Mouse (Mus musculus): ENCODE results near the gene Nap1l5. TPM values are rescaled to one million over a fixed set of nuclear protein-coding genes. Genes with fewer than 3 reads are reported as not detected.
"Not testable (repeated sequence)": the region's sequence is repeated elsewhere in the genome, so short reads cannot be mapped to it uniquely, and the experiment has no call there.

The Nap1l5 gene
- total RNA-seq, 2 experiments from 2014 or later, result 190 to 217 TPM

GRCm38 (mm10) chr6:58913551-58913950 lies 6.7 kb upstream of the Nap1l5 start:
- no peak for DNase-seq (ENCODE audit: extremely low spot score in 1 of 2, low spot score in 2 of 2)
- intact Hi-C loops (cut with DNase I), result no loop called here

- intact Hi-C loops (cut with DNase I), result no loop called here
- DNase-seq (ENCODE audit: extremely low spot score in 1 of 2, low spot score in 2 of 2), result no peak
Observed at GRCm38 (mm10) chr6:58912842-58913241, 6.0 kb upstream of the Nap1l5 start.

DNA sequence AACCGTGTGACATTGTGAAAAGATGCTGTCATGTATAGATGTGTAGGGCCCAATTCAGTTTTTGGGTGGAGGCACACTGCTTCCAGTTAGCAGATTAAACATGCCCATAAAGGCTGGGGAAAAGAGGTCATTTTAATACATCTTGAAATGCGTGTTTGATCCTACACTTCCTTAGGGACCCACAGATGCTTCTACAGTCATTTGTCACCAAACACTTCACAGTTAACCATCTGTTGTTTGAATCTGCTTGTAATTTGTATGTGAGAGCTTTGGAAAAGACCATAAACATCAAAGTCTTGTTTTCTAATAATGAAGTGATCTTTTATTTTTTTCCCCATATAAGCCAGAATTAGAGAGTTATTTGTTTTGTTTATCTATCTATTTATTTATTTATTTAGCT lies 915 bp upstream of the Nap1l5 start:
- intact Hi-C loops (cut with DNase I), result no loop called here

GRCm38 (mm10) chr6:58907336-58907735 lies 460 bp upstream of the Nap1l5 start:
- intact Hi-C loops (cut with DNase I), result no loop called here

More for the DNA sequence above, 915 bp upstream of the Nap1l5 start:
- DNase-seq (ENCODE audit: extremely low spot score in 1 of 2, low spot score in 2 of 2), result no peak

GRCm38 (mm10) chr6:58904551-58904950 lies 2.3 kb downstream of the Nap1l5 start:
- intact Hi-C loops (cut with DNase I), result no loop called here
- no peak for DNase-seq (ENCODE audit: extremely low spot score in 1 of 2, low spot score in 2 of 2)

More at GRCm38 (mm10) chr6:58907336-58907735, 460 bp upstream of the Nap1l5 start:
- no peak for DNase-seq (ENCODE audit: extremely low spot score in 1 of 2, low spot score in 2 of 2)

- intact Hi-C loops (cut with DNase I), result no loop called here
- DNase-seq (ENCODE audit: extremely low spot score in 1 of 2, low spot score in 2 of 2), result peak; percentile 68 to 75
Observed at GRCm38 (mm10) chr6:58903171-58903570, 3.7 kb downstream of the Nap1l5 start.

DNA sequence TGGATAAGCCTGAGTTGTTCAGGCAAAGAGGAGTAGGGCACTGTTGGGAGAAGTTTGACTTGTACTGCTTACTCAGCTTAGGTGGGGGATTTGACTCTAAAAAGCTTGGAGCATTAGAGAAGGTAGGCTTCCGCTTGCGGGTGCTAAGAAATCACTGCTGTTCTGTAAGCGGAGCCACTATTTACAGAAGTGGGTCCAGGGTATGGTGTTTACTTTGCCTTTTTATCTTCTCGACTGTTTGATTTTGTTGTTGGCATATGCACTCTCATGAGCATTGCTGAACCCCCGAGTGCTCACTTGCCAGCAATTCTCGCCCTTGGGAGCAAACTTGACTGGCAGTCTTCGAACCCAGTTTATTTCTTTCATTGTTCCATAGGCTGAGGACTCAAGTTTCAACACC lies 6.3 kb downstream of the Nap1l5 start:
- no peak for DNase-seq (ENCODE audit: extremely low spot score in 1 of 2, low spot score in 2 of 2)
- intact Hi-C loops (cut with DNase I), result no loop called here

DNA sequence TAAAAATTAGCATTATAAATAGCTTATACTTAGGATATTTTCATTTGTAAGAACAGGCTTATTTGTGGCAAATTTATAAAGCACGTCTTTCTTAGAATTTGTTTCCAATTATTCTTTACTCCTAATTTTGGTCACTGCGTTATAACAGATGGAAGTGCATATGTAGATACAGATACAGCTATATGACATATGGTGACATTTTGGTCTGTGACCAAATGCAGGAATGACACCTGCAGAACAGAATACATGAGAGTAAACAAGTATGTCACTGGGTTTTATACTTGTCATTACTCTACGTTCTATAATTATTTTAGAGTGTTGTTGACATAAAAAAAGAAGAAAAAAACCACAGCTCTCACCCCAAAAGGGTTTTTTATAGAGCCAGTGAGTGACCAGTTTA lies 7.8 kb downstream of the Nap1l5 start:
- no peak for DNase-seq (ENCODE audit: extremely low spot score in 1 of 2, low spot score in 2 of 2)

DNA sequence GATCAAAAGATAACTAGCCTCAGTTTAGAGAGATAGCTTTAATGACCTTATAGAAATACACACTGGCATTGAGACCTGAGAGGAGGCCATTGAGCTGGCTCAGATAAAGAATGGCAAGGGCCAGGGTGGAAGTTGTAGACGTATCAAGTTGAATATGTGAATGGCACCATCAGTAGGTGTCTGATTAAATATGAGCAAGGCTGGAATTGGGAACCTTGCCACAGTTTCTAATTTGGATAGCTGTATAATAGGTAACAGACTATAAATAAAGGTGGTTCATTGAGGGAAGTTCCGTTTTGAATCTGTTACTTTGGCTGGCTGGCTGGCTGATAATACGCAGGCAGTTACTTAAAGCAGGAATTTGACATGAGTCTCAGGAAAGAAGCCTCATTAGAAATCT lies 10.2 kb downstream of the Nap1l5 start:
- no peak for DNase-seq (ENCODE audit: extremely low spot score in 1 of 2, low spot score in 2 of 2)

More for the DNA sequence above, 7.8 kb downstream of the Nap1l5 start:
- intact Hi-C loops (cut with DNase I), result no loop called here

GRCm38 (mm10) chr6:58894994-58895393 lies 11.9 kb downstream of the Nap1l5 start:
- no peak for DNase-seq (ENCODE audit: extremely low spot score in 1 of 2, low spot score in 2 of 2)
- intact Hi-C loops (cut with DNase I), result no loop called here

More for the DNA sequence above, 10.2 kb downstream of the Nap1l5 start:
- intact Hi-C loops (cut with DNase I), result no loop called here

DNA sequence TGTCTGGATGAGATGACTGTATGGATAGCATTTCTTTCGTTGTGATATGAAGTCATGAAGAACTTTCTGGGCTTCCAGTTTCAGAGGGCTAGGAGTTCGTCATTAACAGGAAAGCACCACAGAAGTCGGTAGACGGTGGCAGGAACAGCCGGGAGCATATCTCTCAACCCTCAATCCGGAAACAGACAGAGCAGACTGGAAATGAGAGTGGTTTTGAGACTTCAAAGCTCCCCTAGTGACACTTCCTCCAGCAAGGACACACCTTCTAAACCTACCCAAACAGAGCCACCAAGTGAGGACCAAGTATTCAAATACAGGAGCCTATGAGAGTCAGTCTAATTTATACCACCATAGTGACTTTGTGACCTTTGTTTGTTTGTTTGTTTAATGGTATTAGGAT lies 13.6 kb downstream of the Nap1l5 start:
- DNase-seq (ENCODE audit: extremely low spot score in 1 of 2, low spot score in 2 of 2), result no peak
- intact Hi-C loops (cut with DNase I), result no loop called here

- no peak for DNase-seq (ENCODE audit: extremely low spot score in 1 of 2, low spot score in 2 of 2)
- intact Hi-C loops (cut with DNase I), result no loop called here
Observed at GRCm38 (mm10) chr6:58889917-58890316, 17.0 kb downstream of the Nap1l5 start.

GRCm38 (mm10) chr6:58882271-58882670 lies 24.6 kb downstream of the Nap1l5 start:
- no peak for DNase-seq (ENCODE audit: extremely low spot score in 1 of 2, low spot score in 2 of 2)
- intact Hi-C loops (cut with DNase I), result loop anchor here (5.0 kb wide), 1 partner anchor 300 kb away; no protein-coding TSS in a partner anchor

- intact Hi-C loops (cut with DNase I), result loop anchor here (5.0 kb wide), 1 partner anchor 301 kb away; no protein-coding TSS in a partner anchor
- no peak for DNase-seq (ENCODE audit: extremely low spot score in 1 of 2, low spot score in 2 of 2)
Observed at GRCm38 (mm10) chr6:58881363-58881762, 25.5 kb downstream of the Nap1l5 start.

DNA sequence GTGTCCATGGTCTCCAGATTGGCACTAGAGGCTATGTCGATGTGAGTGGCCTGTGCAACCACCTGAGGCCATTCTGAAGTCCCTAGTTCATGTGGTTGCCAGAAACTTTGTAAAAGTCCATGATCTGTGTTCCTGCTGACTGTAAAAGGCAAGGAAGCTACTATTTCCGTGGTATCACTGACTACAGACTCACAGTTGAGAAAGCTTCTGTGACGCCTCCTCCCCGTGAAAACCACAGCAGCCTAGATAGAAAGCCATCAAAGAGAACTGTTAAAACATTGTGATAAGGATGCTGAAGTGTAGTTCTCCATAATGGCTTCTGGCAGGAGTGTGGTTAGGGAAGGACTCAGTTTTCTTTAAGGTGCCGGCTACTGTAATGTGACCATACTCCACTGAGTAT lies 26.0 kb downstream of the Nap1l5 start:
- no peak for DNase-seq (ENCODE audit: extremely low spot score in 1 of 2, low spot score in 2 of 2)
- intact Hi-C loops (cut with DNase I), result loop anchor here (5.0 kb wide), 1 partner anchor 301 kb away; no protein-coding TSS in a partner anchor

DNA sequence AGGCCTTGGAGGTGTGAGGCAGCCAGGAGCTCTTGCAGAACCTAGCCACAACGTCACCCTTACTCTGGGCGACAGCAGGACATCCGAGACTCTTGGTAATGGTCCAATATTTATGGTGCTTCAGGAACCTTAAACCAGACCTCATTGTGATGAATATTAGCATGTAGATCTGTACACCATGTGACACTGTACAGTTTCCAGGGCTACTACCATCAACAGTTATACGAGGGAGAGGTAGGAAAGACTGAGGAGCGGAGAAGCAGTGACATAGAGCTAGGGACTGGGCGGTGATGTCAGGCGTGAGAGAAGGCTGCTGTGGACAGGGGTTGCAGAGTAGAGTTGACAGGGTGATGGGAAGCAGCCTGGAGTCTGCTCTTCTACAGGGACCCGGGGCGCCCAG lies 26.9 kb downstream of the Nap1l5 start:
- no peak for DNase-seq (ENCODE audit: extremely low spot score in 1 of 2, low spot score in 2 of 2)
- intact Hi-C loops (cut with DNase I), result loop anchor here (5.0 kb wide), 1 partner anchor 302 kb away; no protein-coding TSS in a partner anchor

GRCm38 (mm10) chr6:58879572-58879971 lies 27.3 kb downstream of the Nap1l5 start:
- intact Hi-C loops (cut with DNase I), result no loop called here
- no peak for DNase-seq (ENCODE audit: extremely low spot score in 1 of 2, low spot score in 2 of 2)

DNA sequence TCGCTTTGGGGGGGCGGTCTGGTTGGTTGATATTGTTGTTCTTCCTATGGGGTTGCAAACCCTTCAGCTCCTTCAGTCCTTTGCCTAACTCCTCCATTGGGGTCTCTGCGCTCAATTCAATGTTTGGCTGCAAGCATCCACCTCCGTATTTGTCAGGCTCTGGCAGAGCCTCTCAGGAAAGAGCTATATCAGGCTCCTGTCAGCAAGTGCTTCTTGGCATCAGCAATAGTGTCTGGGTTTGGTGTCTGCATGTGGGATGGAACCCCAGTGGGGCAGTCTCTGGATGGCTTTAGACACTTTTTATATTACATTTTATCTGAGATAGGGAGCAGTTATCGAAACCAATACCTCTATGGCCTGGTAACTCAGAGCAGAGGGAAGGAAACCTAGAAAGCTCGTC lies 39.0 kb downstream of the Nap1l5 start:
- intact Hi-C loops (cut with DNase I); DNase-seq (ENCODE audit: extremely low spot score in 1 of 2, low spot score in 2 of 2): not testable (repeated sequence)

DNA sequence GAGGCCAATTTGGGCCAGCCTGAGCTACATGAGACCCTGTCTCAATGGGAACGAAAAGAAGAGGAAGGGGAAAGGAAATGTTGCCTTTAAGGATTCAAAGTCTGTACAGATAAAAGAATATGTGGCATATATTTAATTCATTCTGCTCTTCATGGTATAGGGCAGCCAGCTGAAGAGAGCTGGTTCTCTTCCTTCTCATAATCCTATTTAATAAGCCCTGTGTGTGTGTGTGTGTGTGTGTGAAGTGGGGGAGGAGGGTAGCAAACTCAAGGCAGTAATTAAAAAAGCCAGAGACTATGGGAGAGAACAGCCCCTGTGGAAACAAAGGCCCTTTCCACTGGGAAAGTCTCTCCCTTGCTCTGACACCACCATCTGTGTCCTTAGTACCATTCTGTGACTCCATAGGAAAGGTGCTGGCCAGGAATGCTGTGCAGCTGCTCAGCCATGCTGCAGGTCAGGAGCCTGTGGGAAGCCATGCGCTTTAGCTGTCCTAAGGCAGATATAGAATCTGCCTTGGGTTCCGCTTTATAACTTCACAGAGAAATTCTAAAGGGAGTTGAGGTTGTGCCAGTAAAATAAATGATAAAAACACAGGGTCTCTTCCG lies 43.1 kb downstream of the Nap1l5 start:
- DNase-seq (ENCODE audit: extremely low spot score in 1 of 2, low spot score in 2 of 2), result no peak
- intact Hi-C loops (cut with DNase I), result no loop called here

DNA sequence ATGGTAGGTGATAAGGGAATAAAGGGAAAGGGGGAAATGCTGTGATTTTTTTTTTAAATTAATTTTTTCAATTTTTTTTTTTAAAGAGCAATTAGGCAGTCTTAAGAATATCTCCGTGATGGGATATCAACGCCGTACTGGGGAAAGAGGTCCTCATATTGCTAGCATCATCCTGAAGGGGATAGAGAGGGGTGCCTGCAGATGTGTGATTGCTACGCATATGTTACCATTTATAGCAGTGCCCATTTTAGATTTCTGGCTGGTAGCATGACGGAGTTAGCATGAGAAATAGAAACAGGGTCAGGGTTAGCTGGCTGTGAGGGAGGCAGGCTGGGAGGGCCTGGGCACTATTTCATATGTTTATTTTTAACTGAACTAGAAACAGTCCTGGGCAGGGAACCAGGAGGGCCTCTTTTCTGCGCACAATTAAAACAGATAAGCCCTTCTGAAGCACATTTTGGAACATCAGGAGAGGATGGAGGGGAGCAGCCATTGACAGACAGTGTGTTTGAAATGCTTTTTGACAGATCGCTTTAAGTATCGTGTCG lies 44.4 kb downstream of the Nap1l5 start:
- intact Hi-C loops (cut with DNase I), result no loop called here
- no peak for DNase-seq (ENCODE audit: extremely low spot score in 1 of 2, low spot score in 2 of 2)

- intact Hi-C loops (cut with DNase I), result no loop called here
- no peak for DNase-seq (ENCODE audit: extremely low spot score in 1 of 2, low spot score in 2 of 2)
Observed at GRCm38 (mm10) chr6:58859517-58859916, 47.4 kb downstream of the Nap1l5 start.
